Mouse (Mus musculus) neural tube, embryonic 14.5 days (tissue): ENCODE results near the gene Ptpn3. TPM values are rescaled to one million over a fixed set of nuclear protein-coding genes. Genes with fewer than 3 reads are reported as not detected.

Experiments used
- ATAC-seq: fragments of 200-750 bp; cut with Nextera tagmentation; 2 replicates; pipeline ENCODE4 v1.8.0; 2017; ENCODE audit warnings: low read depth, mild to moderate bottlenecking, moderate TSS enrichment, moderate library complexity
- H3K27ac ChIP-seq: fragments of 300-500 bp; sonication (generic); 2 replicates; pipeline ENCODE4 v1.5.1; 2014; ENCODE audit warnings: low read depth, mild to moderate bottlenecking, control low read depth, low read length, moderate library complexity, mixed read lengths
- H3K27me3 ChIP-seq: fragments of 300-500 bp; sonication (generic); 2 replicates; pipeline ENCODE4 v1.6.1; 2014; ENCODE audit warnings: low read length; ENCODE audit not compliant: control insufficient read depth, insufficient read depth
- H3K36me3 ChIP-seq: fragments of 300-500 bp; sonication (generic); 2 replicates; pipeline ENCODE4 v1.6.1; 2014; ENCODE audit warnings: low read length, mixed read lengths; ENCODE audit not compliant: control insufficient read depth, insufficient read depth
- H3K4me1 ChIP-seq: fragments of 300-500 bp; sonication (generic); 2 replicates; pipeline ENCODE4 v1.6.1; 2014; ENCODE audit warnings: low read length; ENCODE audit not compliant: control insufficient read depth, insufficient read depth
- H3K4me2 ChIP-seq: fragments of 300-500 bp; sonication (generic); 2 replicates; pipeline ENCODE4 v1.6.1; 2014; ENCODE audit warnings: mild to moderate bottlenecking, low read depth, low read length, control low read depth
- H3K4me3 ChIP-seq: fragments of 300-500 bp; sonication (generic); 2 replicates; pipeline ENCODE4 v1.5.1; 2014; ENCODE audit warnings: low read depth, low read length, control low read depth, mixed read lengths
- H3K9ac ChIP-seq: fragments of 300-500 bp; sonication (generic); replicated peaks from 2 replicates; pipeline ENCODE4 v1.6.1; 2014; ENCODE audit warnings: low read depth, mild to moderate bottlenecking, control low read depth, low read length, mixed read lengths
- H3K9me3 ChIP-seq: fragments of 300-500 bp; sonication (generic); 2 replicates; pipeline ENCODE4 v1.6.1; 2016; ENCODE audit warnings: low read length; ENCODE audit not compliant: control insufficient read depth
- WGBS: fragments of 180-500 bp; shearing (Covaris S2); extraction: QIAGEN DNeasy Blood & Tissue Kit; methylation state at CpG from one replicate; pipeline ENCODE4 v1.1.7; 2014; 5-methylcytosine and 5-hydroxymethylcytosine counted together
- polyA plus RNA-seq: library from polyadenylated mRNA; unstranded; fragments of >200 nt; fragmentation: Nextera tagmentation; extraction: Ambion mirVana; gene quantifications from 2 replicates; pipeline ENCODE4 v1.2.1, GENCODE M21; 2014

Gene Ptpn3
- polyA plus RNA-seq, 1 experiment from 2014 or later = 7.6 TPM

DNA sequence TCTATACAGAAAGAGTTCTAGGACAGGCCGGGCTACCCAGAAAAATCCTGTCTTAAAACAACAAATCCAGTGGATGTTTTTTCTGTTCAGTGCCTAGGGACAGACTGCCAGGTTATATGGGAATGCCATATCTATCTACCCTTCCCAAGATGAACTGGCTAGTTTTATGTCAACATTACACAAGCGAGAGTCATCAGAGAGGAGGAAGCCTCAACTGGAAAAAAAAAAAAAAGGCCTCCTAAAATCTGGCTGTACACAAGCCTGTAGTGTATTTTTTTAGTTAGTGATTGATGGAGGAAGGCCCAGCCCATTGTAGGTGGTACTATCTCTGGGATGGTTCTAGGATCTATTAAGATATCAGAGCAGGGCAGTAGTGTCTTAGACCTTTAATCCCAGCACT, 16.4 kb downstream of the Ptpn3 start:
- Histone ChIP-seq H3K9me3 (no peaks in the 10 kb centered on the region), H3K27ac (no peak overlapping the region), H3K9ac (no peak overlapping the region), H3K4me3 (no peak overlapping the region), H3K27me3 (no peaks in the 10 kb centered on the region), H3K4me2 (no peak overlapping the region), H3K36me3 (no peaks in the 10 kb centered on the region), H3K4me1 (no peaks in the 10 kb centered on the region)
- ATAC-seq = no peak
- WGBS = 95% methylated on average over 2 of the region's 2 CpGs

DNA sequence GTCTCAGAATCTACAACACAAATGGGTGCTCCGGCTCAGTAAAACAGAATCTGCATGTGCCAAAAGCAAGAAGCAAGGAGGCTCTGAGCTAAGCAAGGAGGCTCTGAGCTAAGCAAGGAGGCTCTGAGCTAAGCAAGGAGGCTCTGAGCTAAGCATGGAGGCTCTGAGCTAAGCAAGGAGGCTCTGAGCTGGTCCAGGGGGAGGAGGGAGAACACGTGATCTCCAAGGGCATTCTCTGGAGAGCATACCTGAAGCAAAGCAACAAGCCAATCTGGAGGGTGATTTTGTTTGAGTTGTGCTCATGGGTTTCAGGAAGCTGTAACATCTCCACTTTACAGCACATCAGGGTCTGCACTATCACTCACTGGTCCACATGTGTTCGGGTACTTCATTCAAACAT, 18.4 kb downstream of the Ptpn3 start:
- Histone ChIP-seq H3K4me1 (no peaks in the 10 kb centered on the region), H3K4me2 (no peak overlapping the region), H3K9ac (no peak overlapping the region), H3K9me3 (no peaks in the 10 kb centered on the region), H3K4me3 (no peak overlapping the region), H3K36me3 (no peaks in the 10 kb centered on the region), H3K27ac (no peak overlapping the region), H3K27me3 (no peaks in the 10 kb centered on the region)
- WGBS = 82% methylated on average over 3 of the region's 3 CpGs
- ATAC-seq = no peak

DNA sequence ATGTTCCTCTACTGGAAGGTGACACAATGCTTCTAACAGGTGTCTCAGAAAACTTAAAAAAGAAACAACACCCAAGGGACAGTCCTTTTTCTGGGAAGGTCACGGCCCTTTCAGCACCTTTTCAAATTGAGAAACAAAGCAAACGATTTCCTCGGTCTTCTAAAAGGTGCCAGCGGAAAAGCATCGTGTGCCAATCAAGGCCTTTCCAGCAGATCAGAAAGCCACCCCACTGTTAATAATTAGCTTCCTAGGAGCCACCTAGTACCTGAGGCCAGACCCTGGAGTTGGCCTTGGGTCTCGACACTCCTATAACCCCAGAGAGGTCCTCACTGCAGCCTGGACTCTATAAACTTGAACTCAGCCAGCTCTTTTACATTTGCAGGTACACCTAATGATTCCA, 19.0 kb downstream of the Ptpn3 start:
- ATAC-seq = no peak
- Histone ChIP-seq H3K27ac (no peak overlapping the region), H3K4me3 (no peak overlapping the region), H3K27me3 (no peaks in the 10 kb centered on the region), H3K9ac (no peak overlapping the region), H3K36me3 (no peaks in the 10 kb centered on the region), H3K4me2 (no peak overlapping the region), H3K9me3 (no peaks in the 10 kb centered on the region), H3K4me1 (no peaks in the 10 kb centered on the region)
- WGBS = 75% methylated on average over 6 of the region's 6 CpGs

DNA sequence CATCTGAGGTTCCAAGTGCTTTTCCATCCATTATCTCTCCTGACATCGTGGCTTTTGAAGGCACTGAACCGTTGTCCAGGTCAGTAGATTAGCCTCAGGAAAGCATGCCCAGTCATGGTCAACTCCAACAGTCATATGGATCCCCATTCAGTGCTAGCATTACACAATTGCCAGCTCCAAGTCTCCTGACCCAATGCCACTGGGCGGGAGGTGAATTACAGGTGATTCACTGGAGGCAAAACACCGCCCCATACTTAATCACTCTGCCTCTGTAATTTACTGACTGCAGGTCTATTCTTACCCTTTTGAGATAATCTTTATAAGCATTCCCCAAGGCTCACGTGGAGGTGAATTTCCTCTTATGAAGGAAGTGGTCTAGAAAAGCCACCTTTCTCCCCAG, 19.5 kb downstream of the Ptpn3 start:
- Histone ChIP-seq H3K4me1 (no peaks in the 10 kb centered on the region), H3K4me2 (no peak overlapping the region), H3K9ac (no peak overlapping the region), H3K9me3 (no peaks in the 10 kb centered on the region), H3K27me3 (no peaks in the 10 kb centered on the region), H3K36me3 (no peaks in the 10 kb centered on the region), H3K27ac (no peak overlapping the region), H3K4me3 (no peak overlapping the region)
- no peak for ATAC-seq
- 82% methylated on average over 5 of the region's 5 CpGs for WGBS

DNA sequence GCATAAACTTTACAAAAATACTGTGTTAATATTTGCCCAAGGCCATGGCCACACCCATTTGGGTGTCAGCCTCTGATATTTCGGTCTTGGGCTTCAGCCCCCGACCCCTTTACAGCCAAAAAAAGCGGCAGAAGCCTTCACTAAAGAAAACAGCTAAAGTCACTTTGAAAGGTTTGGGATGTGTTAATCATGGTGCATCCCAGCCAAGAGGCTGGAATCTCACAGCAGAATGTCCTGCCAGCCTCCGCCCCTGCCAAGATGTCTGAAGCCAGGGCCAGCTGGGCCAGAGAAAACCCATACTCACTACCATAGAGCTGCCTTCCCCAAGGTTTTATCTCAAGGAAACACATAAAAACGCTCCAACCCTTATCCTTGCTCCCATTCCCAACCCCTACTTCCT, 20.7 kb downstream of the Ptpn3 start:
- no peak overlapping the region for H3K4me3 ChIP-seq
- no peaks in the 10 kb centered on the region for H3K27me3 ChIP-seq
- H3K9me3 ChIP-seq = no peaks in the 10 kb centered on the region
- WGBS = 94% methylated on average over 5 of the region's 5 CpGs
- no peaks in the 10 kb centered on the region for H3K4me1 ChIP-seq
- H3K27ac ChIP-seq = no peak overlapping the region
- no peak overlapping the region for H3K9ac ChIP-seq
- ATAC-seq = no peak
- no peaks in the 10 kb centered on the region for H3K36me3 ChIP-seq
- no peak overlapping the region for H3K4me2 ChIP-seq

DNA sequence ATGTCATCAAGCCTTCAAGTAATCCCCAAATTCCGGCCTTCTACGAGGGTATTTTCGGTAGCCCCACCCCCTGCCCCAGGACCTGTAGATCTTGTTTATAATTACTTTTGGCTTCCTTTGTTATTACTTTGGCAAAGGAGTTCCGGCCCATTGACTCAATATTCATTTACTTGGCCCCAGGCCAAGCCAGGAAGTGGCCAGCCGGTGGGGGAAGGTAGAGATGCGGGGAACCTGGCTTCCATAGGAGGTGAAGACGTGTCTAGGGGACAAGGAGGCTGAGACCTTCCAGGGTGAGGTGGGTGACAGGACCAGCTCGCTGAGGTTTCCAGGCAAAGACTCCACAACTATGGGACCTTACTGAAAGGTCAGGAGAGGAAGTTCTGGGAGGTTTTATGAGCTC, 22.4 kb downstream of the Ptpn3 start:
- Histone ChIP-seq H3K9me3 (no peaks in the 10 kb centered on the region), H3K27ac (no peak overlapping the region), H3K4me1 (0 out of 2 replicates have a peak, but pooled peaks cover 3% of the 10 kb centered on the region), H3K9ac (no peak overlapping the region), H3K4me2 (no peak overlapping the region), H3K36me3 (no peaks in the 10 kb centered on the region), H3K27me3 (no peaks in the 10 kb centered on the region), H3K4me3 (no peak overlapping the region)
- 39% methylated on average over 8 of the region's 8 CpGs for WGBS
- no peak for ATAC-seq

DNA sequence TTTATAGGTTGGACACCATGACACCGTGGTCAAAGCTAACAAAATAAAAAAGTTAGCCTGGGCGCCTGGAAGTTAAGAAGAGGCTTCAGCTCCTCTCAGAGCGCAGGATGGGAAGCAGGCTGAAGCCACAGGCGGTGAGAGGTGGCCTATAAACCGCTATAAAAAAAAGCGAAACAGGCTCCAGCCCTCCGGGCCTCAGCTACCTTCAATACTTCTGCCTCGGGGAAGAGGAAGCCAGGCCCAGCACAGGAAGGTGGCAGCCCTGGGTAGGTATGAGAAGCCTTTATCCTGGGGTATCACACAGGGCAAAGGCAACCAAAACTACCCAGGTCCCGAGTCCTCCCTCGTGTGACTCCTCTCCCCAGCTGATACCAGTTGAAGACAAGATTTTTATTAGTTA, 22.8 kb downstream of the Ptpn3 start:
- no peak overlapping the region for H3K4me3 ChIP-seq
- H3K27me3 ChIP-seq = no peaks in the 10 kb centered on the region
- no peak for ATAC-seq
- no peak overlapping the region for H3K4me2 ChIP-seq
- H3K4me1 ChIP-seq = 0 out of 2 replicates have a peak, but pooled peaks cover 6% of the 10 kb centered on the region
- H3K9me3 ChIP-seq = no peaks in the 10 kb centered on the region
- H3K27ac ChIP-seq = no peak overlapping the region
- WGBS = 46% methylated on average over 10 of the region's 10 CpGs
- no peak overlapping the region for H3K9ac ChIP-seq
- no peaks in the 10 kb centered on the region for H3K36me3 ChIP-seq

DNA sequence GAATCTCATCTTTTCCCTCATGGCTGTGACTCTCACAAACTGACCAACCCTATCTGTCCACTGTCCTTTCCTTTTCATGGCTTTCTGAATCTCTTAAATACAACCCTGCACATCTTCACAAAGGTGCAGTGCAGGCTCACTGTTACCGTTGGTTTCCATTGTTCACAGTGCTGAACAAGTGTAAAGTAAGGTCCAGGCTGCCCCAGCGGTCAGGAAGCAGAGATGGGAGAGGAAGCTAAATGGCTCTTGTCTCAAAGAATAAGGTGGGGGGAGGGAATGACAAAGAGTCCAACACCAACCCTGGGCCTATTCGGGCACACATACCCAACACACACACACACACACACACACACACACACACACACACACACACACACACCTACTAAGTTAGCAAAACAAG, 24.0 kb downstream of the Ptpn3 start:
- no peaks in the 10 kb centered on the region for H3K27me3 ChIP-seq
- 0 out of 2 replicates have a peak, but pooled peaks cover 6% of the 10 kb centered on the region for H3K4me1 ChIP-seq
- H3K27ac ChIP-seq = no peak overlapping the region
- no peak overlapping the region for H3K9ac ChIP-seq
- 65% methylated on average over 3 of the region's 3 CpGs for WGBS
- H3K9me3 ChIP-seq = no peaks in the 10 kb centered on the region
- H3K4me2 ChIP-seq = no peak overlapping the region
- H3K36me3 ChIP-seq = no peaks in the 10 kb centered on the region
- no peak for ATAC-seq
- no peak overlapping the region for H3K4me3 ChIP-seq

DNA sequence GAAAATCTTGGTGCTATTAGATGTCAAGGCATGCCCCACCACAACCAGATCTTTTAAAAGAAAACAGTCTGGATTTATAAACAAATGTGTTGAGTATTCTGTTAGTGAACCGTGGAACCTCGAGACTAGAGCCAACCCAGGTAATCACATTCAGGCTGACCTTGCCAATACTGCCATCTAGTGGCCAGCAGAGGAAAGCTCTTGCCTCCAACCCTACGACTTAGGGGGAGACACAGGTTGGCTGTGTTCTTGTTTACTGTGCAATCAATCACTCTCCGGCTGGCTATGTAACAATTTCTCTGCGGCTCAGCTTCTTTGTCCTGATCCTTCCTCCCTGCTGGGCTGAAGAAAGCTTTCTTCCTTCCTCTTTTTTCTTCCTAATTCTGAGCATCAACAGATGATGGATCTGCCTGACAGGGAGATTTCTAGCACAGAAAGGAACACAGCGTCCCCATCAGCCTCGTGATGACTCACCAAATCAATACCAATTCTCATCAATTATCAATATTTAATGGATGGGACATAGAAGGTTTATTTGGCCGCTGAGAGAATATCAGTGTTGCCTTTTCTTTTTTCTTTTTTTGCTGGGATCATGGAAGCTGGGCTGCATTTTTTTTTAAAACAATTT, 26.4 kb downstream of the Ptpn3 start:
- no peak overlapping the region for H3K4me3 ChIP-seq
- no peaks in the 10 kb centered on the region for H3K27me3 ChIP-seq
- no peaks in the 10 kb centered on the region for H3K36me3 ChIP-seq
- peak overlapping the region; percentile 23; the same call in 1 of the 2 replicates for H3K4me2 ChIP-seq
- H3K9ac ChIP-seq = no peak overlapping the region
- H3K4me1 ChIP-seq = 0 out of 2 replicates have a peak, but pooled peaks cover 6% of the 10 kb centered on the region
- no peaks in the 10 kb centered on the region for H3K9me3 ChIP-seq
- ATAC-seq = peak; percentile 89
- 2% methylated on average over 8 of the region's 8 CpGs for WGBS
- peak overlapping the region; percentile 74; the same call in 1 of the 2 replicates for H3K27ac ChIP-seq
